Mouse (Mus musculus) heart, postnatal 0 days (tissue): ENCODE measurements around the gene Serinc5.

ENCODE experiments used
- CTCF ChIP-seq: IDR thresholded peaks from 2 replicates; pipeline ENCODE4 v1.5.1; 2016; ENCODE audit warnings: antibody characterized with exemption, control low read depth, low read depth
- EP300 ChIP-seq: IDR thresholded peaks from 2 replicates; pipeline ENCODE4 v1.6.1; 2016; ENCODE audit warnings: antibody characterized with exemption, low read depth

DNA sequence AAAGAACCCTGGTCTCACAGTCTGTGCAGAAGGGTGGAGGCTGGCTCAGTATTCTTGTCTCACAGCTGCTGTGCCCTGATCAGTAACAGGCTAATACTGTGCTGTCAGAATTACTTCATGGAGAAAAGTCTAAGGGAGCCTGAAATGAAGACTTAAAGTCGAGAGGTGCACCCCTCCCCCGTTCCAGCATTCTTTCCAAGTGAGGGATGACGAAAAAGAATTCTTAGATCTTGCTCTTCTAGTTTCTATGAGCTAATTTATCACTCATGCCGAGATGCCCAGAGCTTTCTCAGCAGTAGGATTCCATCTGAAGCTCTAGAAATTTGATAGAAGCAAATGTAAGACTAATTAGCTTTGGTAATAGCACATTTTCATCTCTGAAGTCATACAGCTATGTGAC, 66.8 kb downstream of the Serinc5 start:
- TF ChIP-seq EP300 (no peak), CTCF (no peak)
